Mouse (Mus musculus) bone marrow macrophage, adult 2 months (primary cell): ENCODE measurements around the gene Vax2.

ENCODE experiments used
- CTCF ChIP-seq: IDR thresholded peaks from 2 replicates; pipeline ENCODE4 v1.5.1; 2012; ENCODE audit warnings: low read depth, mild to moderate bottlenecking, low read length, moderate library complexity
- POLR2A ChIP-seq: IDR thresholded peaks from 2 replicates; pipeline ENCODE4 v1.6.1; 2012; ENCODE audit warnings: mild to moderate bottlenecking, low read depth, low read length, borderline replicate concordance

DNA sequence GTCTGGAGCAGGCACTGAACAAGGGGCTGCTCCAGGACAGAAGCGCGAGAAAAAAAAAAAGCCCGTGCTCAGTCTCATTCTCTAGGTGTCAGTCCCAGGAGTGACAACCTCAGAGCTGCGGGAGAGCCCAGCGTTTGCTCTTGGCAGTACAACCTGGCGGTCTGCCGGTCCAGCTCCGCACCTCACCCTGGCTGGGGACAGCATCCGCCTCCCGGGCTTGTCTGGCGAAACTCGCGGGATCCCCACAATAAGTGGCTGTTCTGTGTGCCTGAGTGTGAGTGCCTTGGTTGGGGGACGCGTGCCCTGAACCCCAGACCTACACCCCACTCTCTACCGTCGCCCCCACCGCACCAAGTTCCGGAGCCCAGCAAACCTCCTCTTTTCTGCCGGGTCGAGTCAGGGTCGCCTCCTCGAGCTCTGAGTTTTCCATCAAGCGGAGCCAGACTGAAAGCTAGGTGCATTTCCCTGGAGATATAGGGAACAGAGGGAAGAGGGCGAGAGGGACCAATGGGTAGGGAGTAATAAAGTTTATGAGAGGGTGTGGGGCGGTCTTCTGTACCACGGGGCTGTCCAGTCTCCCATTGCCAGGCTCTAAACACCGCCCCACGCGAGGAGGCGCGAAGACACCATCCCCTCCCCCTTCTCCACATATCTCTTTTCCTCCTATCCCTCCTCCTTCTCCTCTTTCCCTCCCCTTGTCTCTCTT is 550 bp upstream of the Vax2 start:
- no peak for TF ChIP-seq CTCF
- TF ChIP-seq POLR2A, result no peak
